Mouse (Mus musculus) erythroblast, adult 5-6 weeks (primary cell): Measurements from ENCODE around the gene Gtpbp1. TPM values are rescaled to one million over a fixed set of nuclear protein-coding genes. Genes with fewer than 3 reads are reported as not detected.

Source experiments
- ATAC-seq: replicated peaks from 2 replicates; pipeline ENCODE4 v1.8.0; 2016; ENCODE audit warnings: moderate number of reproducible peaks, mild to moderate bottlenecking, moderate TSS enrichment, inconsistent platforms; ENCODE audit not compliant: poor library complexity, low FRiP score, severe bottlenecking
- total RNA-seq, 2 experiments: library from RNA; stranded (forward) in 1 of 2; stranded (reverse) in 1 of 2; fragments of 150-400 nt in 1 of 2; fragments of 200-764, 138-1000 nt in 1 of 2; gene quantifications; 2 replicates each; pipeline versions ENCODE4 v1.2.3 to v1.2.4; 2015 to 2017; ENCODE audit warnings: low replicate concordance in 2 of 2

Gene Gtpbp1
- total RNA-seq, 2 experiments from 2014 or later = 23.6 to 35.2 TPM

GRCm38 (mm10) chr15:79745312-79745711, 54.7 kb downstream of the Gtpbp1 start:
- no peak for ATAC-seq

GRCm38 (mm10) chr15:79745883-79746282, 55.2 kb downstream of the Gtpbp1 start:
- no peak for ATAC-seq

GRCm38 (mm10) chr15:79747998-79748397, 57.4 kb downstream of the Gtpbp1 start:
- ATAC-seq = peak; percentile 77

DNA sequence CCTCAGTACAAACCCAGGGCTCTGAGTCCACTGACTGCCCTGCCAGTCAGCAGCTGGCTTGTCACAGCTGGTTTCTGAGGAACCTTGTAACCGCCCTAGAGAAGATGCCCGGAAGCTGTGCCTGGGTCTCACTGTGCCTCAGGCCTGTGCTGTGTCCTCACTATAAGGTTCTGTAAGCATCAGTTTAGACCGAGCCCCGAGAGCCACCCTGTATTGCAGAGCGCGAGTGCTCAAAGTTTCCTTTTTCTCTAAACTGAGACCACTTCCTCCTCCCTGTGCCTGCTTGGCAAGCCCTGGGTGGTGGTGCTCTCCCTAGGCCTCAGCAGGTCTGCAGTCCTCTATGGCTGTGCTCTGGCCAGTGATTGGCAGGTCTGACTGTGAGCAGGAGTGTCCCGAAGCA, 58.5 kb downstream of the Gtpbp1 start:
- ATAC-seq = no peak

DNA sequence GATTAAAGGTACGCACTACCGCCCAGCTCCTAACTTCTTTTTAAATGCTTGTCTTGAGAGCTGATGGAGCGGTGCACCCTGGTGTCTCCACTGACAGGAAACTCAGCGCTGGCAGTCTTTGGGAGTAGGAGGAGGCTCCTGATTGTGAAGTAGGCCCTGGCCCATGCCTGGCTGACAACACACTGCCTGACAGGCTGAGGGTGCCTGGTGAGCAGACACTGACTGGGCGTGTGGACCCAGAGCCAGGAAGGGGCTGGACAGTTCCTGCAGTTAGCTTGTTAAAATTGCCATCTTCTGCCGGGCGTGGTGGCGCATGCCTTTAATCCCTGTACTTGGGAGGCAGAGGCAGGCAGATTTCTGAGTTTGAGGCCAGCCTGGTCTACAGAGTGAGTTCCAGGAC, 59.6 kb downstream of the Gtpbp1 start:
- ATAC-seq = no peak

- no peak for ATAC-seq
Observed at GRCm38 (mm10) chr15:79751772-79752171, 61.1 kb downstream of the Gtpbp1 start.

- peak; percentile 77 for ATAC-seq
Observed at GRCm38 (mm10) chr15:79752742-79753419, 62.2 kb downstream of the Gtpbp1 start.

GRCm38 (mm10) chr15:79753420-79753752, 62.7 kb downstream of the Gtpbp1 start:
- peak; percentile 31; the same call in 1 of the 2 replicates for ATAC-seq

DNA sequence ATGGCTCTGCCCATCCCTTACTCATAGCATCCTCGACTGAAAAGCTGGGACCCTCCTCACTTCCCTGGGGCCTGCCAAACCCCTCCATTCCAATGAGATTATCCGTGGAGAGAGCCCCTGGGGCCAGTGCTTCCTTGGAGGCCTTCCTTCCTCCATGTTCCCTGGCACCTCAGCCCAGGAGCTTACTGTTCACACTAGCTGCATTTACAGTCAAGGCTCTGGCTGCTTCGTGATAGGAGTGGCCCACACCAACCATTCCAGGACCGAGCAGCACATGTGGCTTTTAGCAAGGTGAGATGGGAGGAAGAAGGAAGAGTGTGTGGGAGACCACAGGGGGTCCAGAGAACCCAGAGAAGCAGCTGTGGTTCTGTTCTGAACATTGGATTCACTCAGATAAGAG, 63.2 kb downstream of the Gtpbp1 start:
- no peak for ATAC-seq

DNA sequence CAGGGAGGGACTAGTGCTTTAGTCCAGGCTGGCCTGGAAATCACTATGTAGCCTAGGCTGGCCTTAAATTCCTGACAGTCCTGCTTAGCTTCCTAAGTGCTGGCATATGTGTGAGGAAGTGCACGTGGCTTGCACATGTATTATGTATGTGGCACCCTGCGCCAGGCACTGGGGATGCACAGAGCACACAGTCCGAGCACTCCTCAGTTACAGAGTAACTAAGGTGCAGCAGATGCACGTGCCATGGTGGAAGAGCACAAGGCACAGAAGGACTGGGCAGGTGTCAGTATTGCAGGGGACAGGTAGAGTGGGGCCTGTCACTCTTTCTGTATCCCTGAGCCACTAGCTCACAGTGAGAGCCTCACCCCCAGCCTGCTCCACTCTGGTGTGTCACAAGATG, 64.5 kb downstream of the Gtpbp1 start:
- no peak for ATAC-seq

DNA sequence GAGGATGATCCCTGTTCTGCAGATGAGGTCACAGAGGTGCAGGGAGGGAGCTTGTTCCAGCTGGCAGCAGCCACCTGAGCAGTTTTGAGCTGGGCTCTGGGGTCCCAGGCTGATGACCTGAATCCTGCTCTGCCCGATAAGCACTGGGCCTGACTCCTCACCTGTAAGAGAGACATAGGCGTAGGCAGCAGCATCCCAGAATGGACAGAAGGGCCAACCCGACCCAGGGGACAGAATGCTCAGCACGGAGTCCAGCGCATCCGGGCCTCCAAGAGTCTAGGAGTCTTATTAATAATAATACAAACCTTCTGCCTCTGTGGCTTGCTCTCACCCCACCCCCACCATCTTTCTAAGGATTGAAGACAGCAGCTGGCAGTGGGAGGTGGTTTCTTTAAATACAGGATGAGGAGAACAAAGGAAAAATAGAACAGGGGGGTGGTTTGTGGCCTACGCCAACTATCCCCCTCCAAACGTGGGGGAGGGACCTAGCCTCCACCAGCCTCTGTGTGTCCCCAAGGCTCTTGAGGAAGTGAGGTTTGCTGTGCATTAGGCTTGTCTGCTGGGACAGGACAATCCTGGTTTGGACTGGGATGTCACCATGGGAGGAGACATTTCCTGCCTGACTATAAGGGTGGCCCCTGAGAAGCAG, 65.5 kb downstream of the Gtpbp1 start:
- ATAC-seq = no peak

GRCm38 (mm10) chr15:79757118-79757517, 66.5 kb downstream of the Gtpbp1 start:
- no peak for ATAC-seq

GRCm38 (mm10) chr15:79760956-79761355, 70.3 kb downstream of the Gtpbp1 start:
- ATAC-seq = no peak

- ATAC-seq = no peak; the same call in 1 of the 2 replicates
Observed at GRCm38 (mm10) chr15:79763001-79763400, 72.4 kb downstream of the Gtpbp1 start.

GRCm38 (mm10) chr15:79763601-79764246, 73.1 kb downstream of the Gtpbp1 start:
- no peak for ATAC-seq

- ATAC-seq = no peak
Observed at GRCm38 (mm10) chr15:79764539-79765267, 74.1 kb downstream of the Gtpbp1 start.

DNA sequence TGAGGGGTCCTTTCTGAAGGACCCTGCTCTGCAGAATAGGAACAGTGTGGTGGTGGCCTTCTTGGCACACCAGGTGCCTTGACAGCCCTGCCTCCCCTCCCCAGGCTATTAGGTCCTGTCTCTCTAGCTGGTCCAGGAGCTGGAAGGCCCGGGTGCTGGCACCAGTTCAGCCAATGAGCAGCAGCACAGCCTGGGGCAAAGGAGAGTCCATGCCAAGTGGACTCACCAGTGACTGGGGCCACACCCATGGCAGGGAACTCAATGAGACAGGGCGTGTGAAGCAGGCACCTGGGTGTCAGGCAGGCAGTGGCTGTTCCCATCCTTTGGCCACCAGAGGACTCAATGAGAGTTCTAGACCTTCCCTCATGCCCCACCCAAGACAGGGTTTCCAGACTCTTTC, 74.7 kb downstream of the Gtpbp1 start:
- ATAC-seq = no peak

DNA sequence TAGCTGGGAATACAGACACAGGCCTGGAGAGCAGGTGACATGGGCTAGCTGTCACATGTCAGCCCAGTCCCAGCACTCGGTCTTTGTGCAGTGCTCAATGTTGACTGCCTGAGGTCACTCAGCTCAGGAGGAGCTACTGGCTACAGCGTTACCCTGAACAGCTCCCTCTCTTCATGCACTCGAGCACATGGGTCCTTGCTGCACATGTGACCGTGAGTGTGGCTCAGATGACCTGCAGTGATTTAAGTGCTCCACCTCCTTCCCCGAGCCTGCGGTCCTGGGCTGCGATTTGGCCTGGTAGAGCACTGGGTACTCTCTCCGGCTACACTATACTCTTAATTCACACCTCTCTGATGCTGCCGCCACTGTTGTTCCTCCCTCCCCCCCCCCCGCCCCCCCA, 75.5 kb downstream of the Gtpbp1 start:
- ATAC-seq = no peak

DNA sequence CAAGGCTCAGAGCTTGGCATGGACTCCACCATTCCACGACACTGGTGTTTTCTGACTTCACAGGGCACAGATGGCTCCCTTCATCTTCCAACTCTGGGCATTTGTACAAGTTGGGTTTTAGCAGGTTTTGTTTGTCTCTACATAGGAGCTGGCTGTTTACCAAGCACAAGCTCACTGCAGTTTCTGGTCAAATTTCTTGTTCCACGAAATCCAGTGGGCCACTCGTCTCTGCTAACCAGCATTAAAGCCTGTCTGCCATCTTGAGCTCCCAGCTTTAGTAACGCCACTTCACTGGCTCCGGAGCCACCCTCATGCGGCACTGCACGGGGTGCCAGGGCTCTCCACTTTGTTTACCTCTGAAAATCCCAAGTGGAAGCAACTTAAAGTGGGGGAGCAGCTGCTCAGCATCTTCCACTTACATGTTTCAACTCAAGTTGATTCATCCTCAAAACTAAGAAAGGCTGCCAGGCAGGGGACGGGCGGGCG, 76.0 kb downstream of the Gtpbp1 start:
- ATAC-seq = no peak

DNA sequence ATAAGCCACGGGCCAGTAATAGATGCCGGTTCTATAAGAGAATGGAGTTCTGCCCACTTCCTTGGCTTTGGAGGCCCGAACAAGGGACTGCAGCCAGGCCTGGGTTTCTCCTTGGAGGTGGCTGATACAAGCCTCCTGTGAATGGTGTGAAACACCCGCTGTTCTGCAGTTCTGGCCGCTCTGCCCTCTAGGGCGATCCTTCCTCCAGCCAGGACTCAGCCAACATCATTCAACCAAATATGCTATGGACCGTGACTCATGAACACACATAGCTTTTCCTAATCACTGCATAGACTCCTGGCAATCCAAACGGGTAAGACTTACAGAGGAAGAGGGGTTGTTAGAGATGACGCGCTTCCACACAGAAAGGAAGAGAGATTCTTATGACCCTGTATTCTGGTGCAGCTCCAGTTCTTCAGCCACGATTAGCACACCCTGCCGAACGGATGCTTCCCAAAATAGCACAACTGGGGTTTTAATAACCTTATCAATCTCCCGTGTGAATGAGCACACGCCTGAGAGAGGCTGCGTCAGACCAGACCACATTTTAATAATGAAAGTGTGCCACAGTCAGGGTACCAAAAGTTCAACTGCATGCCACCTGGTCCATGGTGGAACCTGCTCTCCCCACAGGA, 76.8 kb downstream of the Gtpbp1 start:
- no peak for ATAC-seq
